Mouse (Mus musculus): ENCODE data around the gene Gm10100.
"Not testable (repeated sequence)": the region's sequence is repeated elsewhere in the genome, so short reads cannot be mapped to it uniquely, and the experiment has no call there.

Gm10100 gene

DNA sequence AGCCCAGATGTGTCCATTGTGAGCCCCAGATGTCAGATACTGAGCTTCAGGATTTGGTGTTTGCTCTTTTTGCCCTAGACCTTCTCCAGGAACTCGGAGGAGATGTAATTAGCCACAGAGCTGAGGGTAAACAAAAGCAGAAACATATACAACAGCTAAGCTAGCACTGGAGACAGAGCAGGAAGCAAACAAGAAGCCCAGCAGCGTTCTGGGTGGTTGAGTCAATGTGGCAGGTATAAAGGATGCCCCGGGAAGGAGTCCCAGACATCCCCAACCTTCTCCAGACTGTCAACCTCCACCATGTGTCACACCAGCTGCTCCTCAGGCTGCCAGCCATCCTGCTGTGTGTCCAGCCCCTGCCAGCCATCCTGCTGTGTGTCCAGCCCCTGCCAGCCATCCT, at the start of gene Gm10100:
TSS of gene Gm10100 (plus strand) at position 301 of the 400 bp plus-strand sequence.
- DNase-seq (ENCODE audit: extremely low spot score, low read depth, low spot score): no peak

DNA sequence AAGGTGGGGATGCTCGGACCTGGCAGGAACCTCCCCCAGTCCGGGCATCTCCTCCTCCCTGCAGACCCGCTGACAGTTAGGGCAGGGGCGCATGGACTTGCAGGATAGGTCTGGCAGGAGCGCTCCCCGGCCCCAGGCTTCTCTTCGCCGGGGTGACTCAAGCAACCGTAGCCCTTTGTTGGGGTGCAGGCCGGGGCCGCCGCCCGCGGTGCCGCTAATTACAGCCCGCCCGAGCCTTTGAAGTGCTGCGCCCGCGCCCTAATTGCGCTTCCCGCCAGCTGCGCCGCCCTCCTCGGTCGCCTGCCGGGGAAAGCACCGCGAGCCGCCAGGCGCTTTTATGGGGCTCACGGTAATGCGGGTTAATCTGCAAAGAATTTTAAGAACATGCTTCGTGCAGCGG, 48.7 kb upstream of the Gm10100 start:
- no peak for DNase-seq (ENCODE audit: extremely low spot score, low read depth, low spot score)

DNA sequence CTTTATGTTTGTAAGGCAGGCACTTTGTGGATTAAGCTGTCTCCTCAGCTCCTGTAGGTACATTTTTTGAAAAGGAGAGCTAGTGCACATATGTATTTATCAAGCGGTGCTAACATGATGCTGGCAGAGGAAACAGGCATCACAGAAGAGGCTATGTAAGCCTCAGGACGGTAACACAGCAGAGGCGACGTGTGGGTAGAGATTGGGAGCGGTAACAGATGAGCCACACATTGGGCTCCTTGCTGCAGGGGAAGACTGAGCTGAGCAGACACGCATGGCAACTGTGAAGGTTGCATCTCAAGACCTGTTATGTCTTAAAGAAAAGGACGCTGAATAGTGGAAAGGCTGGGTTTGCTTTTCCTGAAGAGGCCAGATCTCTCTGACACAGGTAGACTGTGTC, 43.3 kb upstream of the Gm10100 start:
- no peak for DNase-seq (ENCODE audit: extremely low spot score, low read depth, low spot score)

DNA sequence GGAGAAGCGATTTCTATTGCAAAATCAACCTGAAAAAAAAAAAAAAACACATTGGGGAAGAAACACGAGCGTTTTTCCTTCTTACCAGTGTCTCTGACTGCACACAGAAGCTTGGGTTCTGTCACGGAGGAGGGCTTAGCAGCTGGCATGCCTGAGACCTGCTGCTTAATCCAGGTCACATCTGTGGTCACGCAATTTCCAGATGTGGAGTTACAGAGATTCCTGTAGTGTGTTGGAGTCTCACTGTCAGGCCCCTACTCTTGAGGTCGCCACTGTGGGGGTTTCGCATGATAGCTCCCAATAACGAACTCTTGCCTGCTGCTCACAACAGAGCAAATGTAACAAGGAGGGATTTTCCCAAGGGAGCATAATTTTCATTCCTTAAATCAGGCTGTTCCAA, 42.1 kb upstream of the Gm10100 start:
- DNase-seq (ENCODE audit: extremely low spot score, low read depth, low spot score): no peak

DNA sequence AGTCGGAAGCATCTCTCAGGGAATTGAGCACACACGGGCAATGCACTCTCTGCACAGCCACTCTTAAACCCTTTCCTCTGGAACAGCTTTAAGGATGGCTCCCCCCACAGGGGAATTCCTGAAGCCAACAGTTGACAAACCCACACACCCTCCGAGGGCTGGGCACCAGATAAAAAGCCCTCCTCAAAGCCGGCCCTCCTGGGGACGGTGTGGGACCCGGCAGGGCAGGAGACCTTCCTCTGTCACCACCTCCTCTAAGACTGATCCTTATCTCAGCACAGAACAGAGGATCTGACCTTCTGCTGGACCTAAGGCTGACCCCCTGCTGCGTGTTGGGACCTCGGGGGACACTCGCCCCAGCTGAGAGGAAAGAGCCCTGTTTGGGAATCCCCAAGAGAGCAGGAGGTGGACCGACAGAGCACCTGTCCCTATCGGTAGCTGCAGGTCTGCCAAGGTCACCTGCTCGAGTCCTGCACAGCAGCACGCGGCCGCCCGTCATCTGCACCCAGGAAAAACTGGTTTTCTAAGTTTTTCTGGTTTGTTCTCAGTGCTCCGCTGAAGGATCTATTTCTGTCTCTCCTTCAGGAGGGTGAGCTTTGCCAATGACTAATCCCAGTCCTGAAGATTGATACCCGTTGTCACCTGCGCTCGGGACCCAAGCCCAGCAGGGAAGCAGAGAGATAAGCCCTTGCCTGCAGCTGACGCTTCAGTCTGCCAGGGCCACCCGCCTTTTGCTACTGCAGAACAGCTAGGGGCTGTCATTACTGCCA, 40.2 kb upstream of the Gm10100 start, which contains the start of gene Tspear:
TSS of gene Tspear (plus strand) at position 675 of the 770 bp plus-strand sequence.
- DNase-seq (ENCODE audit: extremely low spot score, low read depth, low spot score): no peak

DNA sequence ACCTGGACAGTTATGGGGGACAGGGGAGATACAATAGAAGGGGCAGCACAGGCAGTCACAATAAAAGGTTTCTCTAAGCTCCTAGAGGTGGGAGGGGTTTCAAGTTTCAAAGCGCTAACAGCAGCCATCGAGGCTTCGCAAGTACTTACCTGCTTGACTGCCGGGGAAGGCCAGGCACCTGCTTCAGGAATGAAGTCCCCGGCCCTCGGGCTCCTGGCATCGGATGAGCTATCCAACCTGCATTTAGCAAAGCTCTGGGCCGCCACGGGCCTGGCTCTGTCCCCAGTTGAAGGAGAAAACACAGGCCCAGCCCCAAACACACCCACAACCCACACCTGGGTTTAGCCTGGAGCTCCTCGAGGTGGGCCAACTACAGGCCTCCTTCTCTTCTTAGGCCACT, 39.3 kb upstream of the Gm10100 start:
- no peak for DNase-seq (ENCODE audit: extremely low spot score, low read depth, low spot score)

DNA sequence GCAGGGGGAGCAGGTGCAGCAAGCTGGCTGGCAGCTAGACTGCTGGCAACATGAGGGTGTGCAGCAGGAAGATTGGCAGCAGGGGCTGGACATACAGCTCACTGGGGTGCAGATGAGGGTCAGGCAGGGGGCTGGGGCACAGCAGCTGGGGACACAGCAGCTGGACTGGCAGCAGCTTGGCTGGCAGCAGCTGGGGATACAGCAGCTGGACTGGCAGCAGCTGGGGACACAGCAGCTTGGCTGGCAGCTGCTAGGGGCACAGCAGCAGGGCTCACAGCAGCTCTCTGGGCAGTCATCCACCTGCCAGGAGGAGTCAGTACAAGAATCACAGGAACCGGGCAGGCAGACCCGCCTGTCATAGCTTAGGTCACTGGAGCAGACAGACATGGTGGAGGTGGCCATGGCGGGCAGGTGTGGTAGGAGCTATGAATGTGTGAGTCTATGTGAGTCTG, 35.9 kb upstream of the Gm10100 start, which contains the start of gene Gm19402:
TSS of gene Gm19402 (minus strand) at position 402 of the 452 bp plus-strand sequence.
- DNase-seq (ENCODE audit: extremely low spot score, low read depth, low spot score): not testable (repeated sequence)

DNA sequence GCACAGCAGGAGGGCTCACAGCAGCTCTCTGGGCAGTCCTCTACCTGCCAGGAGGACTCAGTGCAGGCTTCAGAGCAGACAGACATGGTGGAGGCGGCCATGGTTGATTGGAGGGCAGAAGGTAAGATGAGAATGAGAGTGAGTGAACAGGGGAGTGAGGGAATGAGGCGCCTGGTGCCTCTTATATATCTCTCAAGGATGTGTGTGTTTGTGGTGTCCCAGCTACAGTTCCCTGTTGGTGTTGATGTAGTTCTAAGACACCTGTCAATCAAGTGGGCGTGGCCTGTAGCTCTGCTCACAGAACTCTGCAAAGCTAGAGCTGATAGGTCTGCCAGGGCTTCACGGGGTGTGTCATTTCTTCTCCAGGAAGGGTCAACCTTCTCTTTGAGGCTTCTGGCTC, 29.2 kb upstream of the Gm10100 start, which contains the start of gene Gm9508:
TSS of gene Gm9508 (minus strand) at position 101 of the 400 bp plus-strand sequence.
- DNase-seq (ENCODE audit: extremely low spot score, low read depth, low spot score): no peak

DNA sequence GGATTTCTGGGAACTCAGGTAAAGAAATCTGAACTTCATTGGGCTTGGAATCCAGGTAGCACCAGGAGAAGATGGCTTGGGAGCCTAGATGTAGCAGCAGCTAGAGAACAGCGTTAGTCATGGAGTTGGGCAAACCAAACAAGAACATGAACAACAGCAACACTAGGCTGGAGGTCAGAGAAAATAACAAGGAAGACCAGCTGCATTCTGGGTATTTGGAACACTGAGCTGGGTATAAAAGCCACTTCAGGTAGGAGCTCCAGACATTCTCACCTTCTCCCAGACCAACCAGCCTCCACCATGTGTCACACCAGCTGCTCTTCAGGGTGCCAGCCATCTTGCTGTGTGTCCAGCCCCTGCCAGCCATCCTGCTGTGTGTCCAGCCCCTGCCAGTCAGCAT, 20.0 kb upstream of the Gm10100 start, which contains the start of gene Gm10272:
TSS of gene Gm10272 (plus strand) at position 301 of the 400 bp plus-strand sequence.
- DNase-seq (ENCODE audit: extremely low spot score, low read depth, low spot score): no peak

DNA sequence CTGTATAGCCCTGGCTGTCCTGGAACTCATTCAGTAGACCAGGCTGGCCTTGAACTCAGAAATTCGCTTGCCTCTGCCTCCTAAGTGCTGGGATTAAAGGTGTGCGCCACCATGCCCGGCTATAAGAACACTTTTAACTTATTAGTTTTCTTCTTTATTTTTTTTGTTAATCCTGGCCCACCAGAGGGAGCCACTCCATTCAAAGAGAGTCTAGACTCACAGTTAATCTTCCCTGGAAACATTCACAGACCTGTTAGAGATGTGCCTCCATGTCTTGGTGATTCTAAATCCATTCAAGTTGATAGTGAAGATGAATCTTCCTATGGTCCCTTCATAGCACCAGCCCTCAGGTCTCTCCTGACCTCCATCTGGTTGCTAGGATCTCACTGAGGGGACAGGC, 16.5 kb upstream of the Gm10100 start:
- DNase-seq (ENCODE audit: extremely low spot score, low read depth, low spot score): no peak

DNA sequence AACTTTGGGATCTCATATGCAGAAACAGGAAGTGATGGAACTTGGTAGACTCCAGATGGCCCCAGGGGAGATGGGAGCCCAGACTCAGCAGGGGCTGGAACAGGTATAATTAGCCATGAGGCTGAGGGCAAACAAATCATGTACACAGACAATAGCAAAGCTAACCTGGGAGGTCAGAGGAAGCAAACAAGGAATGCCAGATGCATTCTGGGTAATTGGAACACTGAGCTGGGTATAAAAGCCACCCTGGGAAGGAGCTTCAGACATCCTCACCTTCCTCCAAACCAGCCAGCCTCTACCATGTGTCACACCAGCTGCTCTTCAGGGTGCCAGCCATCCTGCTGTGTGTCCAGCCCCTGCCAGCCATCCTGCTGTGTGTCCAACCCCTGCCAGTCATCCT, 15.1 kb upstream of the Gm10100 start, which contains the start of gene Gm10024:
TSS of gene Gm10024 (plus strand) at position 301 of the 400 bp plus-strand sequence.
- DNase-seq (ENCODE audit: extremely low spot score, low read depth, low spot score): not testable (repeated sequence)

DNA sequence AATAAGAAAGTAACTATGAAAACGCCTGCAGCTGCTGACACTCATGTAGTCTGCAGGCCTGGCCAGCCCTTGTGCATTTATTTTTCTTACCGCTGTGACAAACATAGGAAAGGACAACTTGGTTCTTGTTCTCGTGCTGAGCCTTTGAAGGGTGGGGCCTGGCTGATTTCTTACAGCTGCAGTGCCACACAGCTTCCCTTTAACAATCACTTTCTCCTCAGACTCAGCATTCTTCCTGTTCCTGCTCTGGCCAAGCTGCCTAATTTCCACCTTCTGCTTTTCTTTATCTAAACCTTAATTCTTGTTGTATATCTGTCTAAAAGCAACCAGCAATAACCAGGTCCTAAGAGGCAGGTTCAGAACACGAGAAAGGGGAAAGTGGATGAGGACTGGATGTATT, 12.6 kb upstream of the Gm10100 start:
- no peak for DNase-seq (ENCODE audit: extremely low spot score, low read depth, low spot score)

DNA sequence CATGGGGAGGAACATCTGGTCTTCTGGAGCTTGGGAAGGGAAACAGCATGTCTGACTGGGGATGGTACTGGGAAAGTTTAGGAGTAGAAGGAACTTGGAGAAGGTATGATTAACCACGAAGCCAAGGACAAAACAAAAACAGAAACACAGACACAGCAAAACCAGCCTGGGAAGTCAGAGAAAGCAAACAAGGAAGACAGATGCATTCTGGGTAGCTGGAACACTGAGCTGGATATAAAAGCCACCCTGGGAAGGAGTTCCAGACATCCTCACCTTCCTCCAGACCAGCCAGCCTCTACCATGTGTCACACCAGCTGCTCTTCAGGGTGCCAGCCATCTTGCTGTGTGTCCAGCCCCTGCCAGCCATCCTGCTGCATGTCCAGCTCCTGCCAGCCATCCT, 10.8 kb upstream of the Gm10100 start, which contains the start of gene Gm10142:
TSS of gene Gm10142 (plus strand) at position 301 of the 400 bp plus-strand sequence.
- DNase-seq (ENCODE audit: extremely low spot score, low read depth, low spot score): no peak

DNA sequence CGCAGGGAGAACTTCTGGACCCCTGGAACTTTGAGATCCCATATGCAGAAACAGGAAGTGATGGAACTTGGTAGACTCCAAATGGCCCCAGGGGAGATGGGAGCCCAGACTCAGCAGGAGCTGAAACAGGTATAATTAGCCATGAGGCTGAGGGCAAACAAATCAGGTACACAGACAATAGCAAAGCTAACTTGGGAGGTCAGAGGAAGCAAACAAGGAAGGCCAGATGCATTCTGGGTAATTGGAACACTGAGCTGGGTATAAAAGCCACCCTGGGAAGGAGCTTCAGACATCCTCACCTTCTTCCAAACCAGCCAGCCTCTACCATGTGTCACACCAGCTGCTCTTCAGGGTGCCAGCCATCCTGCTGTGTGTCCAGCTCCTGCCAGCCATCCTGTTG, 6.0 kb upstream of the Gm10100 start, which contains the start of gene Krtap12-1:
TSS of gene Krtap12-1 (plus strand) at position 301 of the 400 bp plus-strand sequence.
- not testable (repeated sequence) for DNase-seq (ENCODE audit: extremely low spot score, low read depth, low spot score)

DNA sequence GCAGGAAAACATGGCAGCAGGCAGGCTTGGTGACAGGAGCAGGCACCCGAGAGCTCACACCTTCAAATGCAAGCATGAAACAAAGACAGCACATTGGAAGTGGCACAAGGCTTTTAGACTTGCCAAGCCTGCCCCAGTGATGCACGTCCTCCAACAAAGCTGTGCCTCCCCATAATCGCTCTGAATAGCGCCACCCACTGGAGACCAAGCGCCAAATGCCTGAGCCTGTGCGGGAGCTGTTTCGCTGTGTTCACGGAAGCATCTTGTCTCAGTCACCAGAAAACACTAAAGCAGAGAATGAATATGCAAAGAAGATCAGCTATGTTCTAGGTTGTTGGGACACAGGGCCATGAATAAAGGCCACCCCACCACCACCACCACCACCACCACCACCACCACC, 1.4 kb upstream of the Gm10100 start:
- no peak for DNase-seq (ENCODE audit: extremely low spot score, low read depth, low spot score)

DNA sequence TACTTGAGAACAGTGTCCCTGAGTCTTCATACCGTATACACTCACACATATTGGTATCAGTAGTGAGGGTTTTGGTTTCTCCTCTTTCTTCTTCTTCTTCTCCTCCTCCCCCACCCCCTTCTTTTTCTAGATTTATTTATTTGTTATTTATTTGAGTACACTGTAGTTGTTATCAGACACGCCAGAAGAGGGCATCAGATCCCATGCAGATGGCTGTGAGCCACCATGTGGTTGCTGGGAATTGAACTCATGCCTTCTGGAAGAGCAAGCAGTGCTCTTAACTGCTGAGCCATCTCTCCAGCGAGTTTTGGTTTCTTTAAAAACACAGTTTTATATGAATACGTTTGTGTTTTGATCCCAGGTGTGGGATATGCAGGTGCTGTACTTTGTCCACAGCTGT, 2.0 kb downstream of the Gm10100 start:
- no peak for DNase-seq (ENCODE audit: extremely low spot score, low read depth, low spot score)

DNA sequence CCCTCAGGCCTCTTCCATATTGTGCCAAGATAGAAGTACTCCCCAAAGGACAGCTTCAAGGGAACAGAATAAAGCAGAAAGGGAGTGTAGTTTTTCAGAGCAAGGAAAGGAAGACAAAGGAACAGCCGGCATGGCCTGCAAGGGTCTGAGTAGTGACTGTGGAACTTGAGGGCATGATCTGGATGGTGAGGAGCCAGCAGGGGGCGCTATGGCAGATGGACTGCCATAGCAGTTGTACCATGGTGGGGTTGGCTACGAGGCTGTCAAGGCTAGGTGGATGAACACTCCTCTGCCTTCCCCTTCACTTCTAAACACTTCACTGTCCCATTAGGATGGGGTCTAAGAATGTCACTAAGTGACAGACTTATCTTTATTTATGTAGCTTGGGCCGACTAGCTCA, 3.0 kb downstream of the Gm10100 start:
- DNase-seq (ENCODE audit: extremely low spot score, low read depth, low spot score): no peak

DNA sequence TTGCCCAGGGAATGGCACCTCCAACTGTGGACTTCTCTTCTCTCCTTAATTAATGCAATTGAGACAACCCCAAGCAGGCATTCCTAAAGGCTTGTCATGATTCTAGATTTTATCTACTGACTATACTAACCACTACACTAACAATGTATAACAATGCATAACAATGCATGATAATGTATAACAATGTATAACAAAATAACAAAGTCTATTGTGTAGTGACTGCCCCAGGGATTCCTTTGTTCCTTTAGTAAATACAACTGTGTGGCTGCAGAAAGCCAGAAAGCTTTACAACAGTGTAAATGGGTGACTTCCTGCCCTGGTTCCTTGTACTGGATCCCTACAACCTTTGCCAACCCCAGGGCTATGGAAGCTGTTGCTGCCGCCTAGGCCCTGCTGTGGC, 9.6 kb downstream of the Gm10100 start:
- no peak for DNase-seq (ENCODE audit: extremely low spot score, low read depth, low spot score)

DNA sequence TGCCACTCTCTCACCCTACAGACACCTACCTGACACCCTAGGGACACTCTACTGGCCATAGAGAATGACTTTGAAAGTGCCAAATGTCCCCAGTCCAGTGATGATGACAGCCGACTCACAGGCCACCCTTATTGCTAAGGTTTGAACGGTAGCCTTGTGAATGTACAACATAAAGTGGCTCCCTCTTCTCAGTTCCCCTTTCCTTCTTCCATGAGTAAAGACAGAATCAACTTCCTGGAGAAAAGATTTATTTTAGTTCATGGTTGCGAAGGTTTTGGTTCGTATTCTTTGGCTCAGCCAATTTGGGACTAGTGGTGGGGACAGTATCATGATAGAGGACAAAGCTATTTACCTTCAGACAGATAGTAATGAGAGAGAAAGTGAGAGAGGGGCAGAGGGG, 12.6 kb downstream of the Gm10100 start:
- no peak for DNase-seq (ENCODE audit: extremely low spot score, low read depth, low spot score)

DNA sequence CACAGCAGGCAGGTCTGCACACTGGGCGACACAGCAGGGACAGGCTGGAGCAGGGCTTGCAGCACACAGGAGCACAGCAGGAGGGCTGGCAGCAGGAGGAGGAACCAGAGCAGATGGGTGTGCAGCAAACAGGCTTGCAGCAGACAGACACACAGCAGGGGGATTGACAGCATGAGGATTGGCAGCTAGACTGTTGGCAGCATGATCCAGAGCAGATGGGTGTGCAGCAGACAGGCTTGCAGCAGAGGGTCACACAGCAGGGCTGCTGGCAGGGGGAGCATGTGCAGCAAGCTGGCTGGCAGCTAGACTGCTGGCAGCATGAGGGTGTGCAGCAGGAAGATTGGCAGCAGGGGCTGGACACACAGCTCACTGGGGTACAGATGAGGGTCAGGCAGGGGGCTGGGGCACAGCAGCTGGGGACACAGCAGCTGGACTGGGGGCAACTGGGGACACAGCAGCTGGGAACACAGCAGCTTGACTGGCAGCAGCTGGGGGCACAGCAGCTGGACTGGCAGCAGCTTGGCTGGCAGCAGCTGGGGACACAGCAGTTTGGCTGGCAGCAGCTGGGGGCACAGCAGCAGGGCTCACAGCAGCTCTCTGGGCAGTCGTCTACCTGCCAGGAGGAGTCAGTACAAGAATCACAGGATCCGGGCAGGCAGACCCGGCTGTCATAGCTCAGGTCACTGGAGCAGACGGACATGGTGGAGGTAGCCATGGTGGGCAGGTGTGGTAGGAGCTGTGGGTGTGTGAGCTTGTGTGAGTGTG, 15.8 kb downstream of the Gm10100 start, which contains the start of gene Gm18596:
TSS of gene Gm18596 (minus strand) at position 715 of the 765 bp plus-strand sequence.
- DNase-seq (ENCODE audit: extremely low spot score, low read depth, low spot score): not testable (repeated sequence)

DNA sequence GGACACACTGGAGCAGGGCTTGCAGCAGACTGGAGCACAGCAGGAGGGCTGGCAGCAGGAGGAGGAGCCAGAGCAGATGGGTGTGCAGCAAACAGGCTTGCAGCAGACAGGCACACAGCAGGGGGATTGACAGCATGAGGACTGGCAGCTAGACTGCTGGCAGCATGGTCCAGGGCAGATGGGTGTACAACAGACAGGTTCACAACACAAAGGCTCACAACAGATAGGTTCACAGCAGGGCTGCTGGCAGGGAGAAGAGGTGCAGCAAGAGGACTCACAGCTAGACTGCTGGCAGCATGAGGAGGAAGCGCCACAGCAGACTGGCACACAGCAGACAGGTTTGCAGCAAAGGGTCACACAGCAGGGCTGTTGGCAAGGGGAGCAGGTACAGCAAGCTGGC, 24.4 kb downstream of the Gm10100 start:
- not testable (repeated sequence) for DNase-seq (ENCODE audit: extremely low spot score, low read depth, low spot score)
